Mouse (Mus musculus): ENCODE measurements at regions not wholly inside any gene's neighbourhood (a gene's known extent, or its start where the extent isn't known, plus 50 kb on each side); places are given as distances from the start of the nearest gene placed in this dataset.

- no peak overlapping the region for H3K4me3 ChIP-seq
- H3K27ac ChIP-seq: no peak overlapping the region
- H3K36me3 ChIP-seq (replicated peaks): no peaks in the 10 kb centered on the region
- H3K4me1 ChIP-seq: peaks cover 68% of the 10 kb centered on the region
- DNase-seq (ENCODE audit: extremely low spot score, low spot score): no peak
- WGBS: 58% methylated on average over 5 of the region's 5 CpGs
- no peaks in the 10 kb centered on the region for H3K27me3 ChIP-seq (ENCODE audit: poor library complexity, severe bottlenecking)
- H3K9me3 ChIP-seq: no peaks in the 10 kb centered on the region
These were observed 212.2 kb upstream of the Smim15 start for GRCm38 (mm10) chr13:107831997-107832396.

DNA sequence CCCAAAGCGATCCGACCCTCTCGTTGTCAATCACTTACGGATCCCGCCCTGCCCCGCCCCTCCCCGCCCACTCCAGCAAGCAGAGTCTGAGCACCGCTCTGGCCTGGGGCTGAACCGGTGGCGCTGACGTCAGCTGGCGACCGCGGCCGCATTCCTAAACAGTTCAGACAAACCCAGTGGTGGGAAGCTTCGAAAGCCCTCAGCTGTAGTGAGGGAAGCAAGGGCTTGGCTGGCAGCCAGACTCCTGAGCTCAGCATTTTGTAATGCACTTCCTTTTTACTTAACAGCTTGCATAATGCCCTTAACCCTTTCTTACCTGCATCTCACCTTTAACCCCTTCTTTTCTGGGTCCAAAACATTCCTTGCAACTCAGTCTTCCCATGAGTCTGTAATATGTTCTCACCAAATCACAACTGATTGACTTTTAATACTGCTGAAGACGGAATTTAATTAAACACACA lies 213.0 kb upstream of the Smim15 start:
- DNase-seq (ENCODE audit: extremely low spot score, low spot score): peak; percentile 93
- H3K27me3 ChIP-seq (ENCODE audit: poor library complexity, severe bottlenecking): no peaks in the 10 kb centered on the region
- peaks cover 66% of the 10 kb centered on the region for H3K4me1 ChIP-seq
- no peaks in the 10 kb centered on the region for H3K9me3 ChIP-seq
- no peaks in the 10 kb centered on the region for H3K36me3 ChIP-seq (replicated peaks)
- H3K4me3 ChIP-seq: peak overlapping the region; percentile 30
- peak overlapping the region; percentile 20; the same call in 1 of the 2 replicates for H3K27ac ChIP-seq
- WGBS: 2% methylated on average over 17 of the region's 17 CpGs

DNA sequence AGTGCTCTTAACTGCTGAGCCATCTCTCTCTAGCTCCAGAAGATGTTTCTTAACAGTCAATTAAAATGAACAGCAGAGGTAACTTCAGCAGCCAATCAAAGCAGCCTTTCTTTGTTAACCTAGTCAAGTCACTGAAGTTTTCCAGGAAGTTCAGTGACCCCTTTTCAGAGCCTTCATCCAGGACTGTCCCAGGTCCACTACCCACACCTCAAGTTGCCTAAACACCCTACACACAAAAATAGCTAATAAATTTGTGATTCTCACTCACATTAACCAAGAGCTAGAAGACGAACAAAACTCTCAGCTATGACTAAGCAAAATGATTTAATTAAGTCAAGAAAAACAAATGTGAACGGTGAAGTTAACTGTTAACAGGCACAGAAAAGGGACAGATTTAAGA lies 214.0 kb upstream of the Smim15 start:
- DNase-seq (ENCODE audit: extremely low spot score, low spot score): no peak
- Histone ChIP-seq H3K4me1 (peaks cover 57% of the 10 kb centered on the region), H3K27me3 (ENCODE audit: poor library complexity, severe bottlenecking) (no peaks in the 10 kb centered on the region), H3K27ac (no peak overlapping the region), H3K36me3 (replicated peaks) (no peaks in the 10 kb centered on the region), H3K9me3 (no peaks in the 10 kb centered on the region), H3K4me3 (no peak overlapping the region)
- 61% methylated on average over 2 of the region's 2 CpGs for WGBS

- DNase-seq (ENCODE audit: extremely low spot score, low spot score): no peak
- H3K27me3 ChIP-seq (ENCODE audit: poor library complexity, severe bottlenecking): no peaks in the 10 kb centered on the region
- peaks cover 57% of the 10 kb centered on the region for H3K4me1 ChIP-seq
- H3K27ac ChIP-seq: no peak overlapping the region
- no peaks in the 10 kb centered on the region for H3K36me3 ChIP-seq (replicated peaks)
- H3K9me3 ChIP-seq: no peaks in the 10 kb centered on the region
- H3K4me3 ChIP-seq: no peak overlapping the region
- WGBS: 93% methylated on average over 4 of the region's 4 CpGs
These were observed 214.4 kb upstream of the Smim15 start for GRCm38 (mm10) chr13:107829861-107830260.

DNA sequence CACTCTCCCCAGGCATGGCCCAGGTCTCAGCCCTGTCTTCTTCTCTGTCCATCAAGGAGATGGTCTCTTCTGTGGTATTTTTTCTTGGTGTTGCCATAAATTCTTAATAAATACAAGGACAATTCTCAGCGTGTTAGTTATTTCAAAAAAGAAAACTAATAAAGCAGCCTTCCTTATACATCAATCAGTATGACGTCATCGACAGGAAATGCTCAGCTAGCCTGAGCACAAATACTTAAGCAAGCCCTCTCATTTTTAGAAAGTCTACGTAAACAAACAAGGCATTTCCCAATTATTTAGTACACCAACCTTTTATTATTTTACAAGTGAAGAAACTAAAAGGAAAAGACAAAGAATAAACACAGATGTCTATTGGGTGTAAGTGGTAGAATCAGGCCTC lies 218.6 kb upstream of the Smim15 start:
- DNase-seq (ENCODE audit: extremely low spot score, low spot score): no peak
- Histone ChIP-seq H3K27me3 (ENCODE audit: poor library complexity, severe bottlenecking) (no peaks in the 10 kb centered on the region), H3K4me1 (peaks cover 50% of the 10 kb centered on the region), H3K27ac (no peak overlapping the region), H3K9me3 (no peaks in the 10 kb centered on the region), H3K4me3 (no peak overlapping the region), H3K36me3 (replicated peaks) (no peaks in the 10 kb centered on the region)
- 93% methylated on average over 4 of the region's 4 CpGs for WGBS

DNA sequence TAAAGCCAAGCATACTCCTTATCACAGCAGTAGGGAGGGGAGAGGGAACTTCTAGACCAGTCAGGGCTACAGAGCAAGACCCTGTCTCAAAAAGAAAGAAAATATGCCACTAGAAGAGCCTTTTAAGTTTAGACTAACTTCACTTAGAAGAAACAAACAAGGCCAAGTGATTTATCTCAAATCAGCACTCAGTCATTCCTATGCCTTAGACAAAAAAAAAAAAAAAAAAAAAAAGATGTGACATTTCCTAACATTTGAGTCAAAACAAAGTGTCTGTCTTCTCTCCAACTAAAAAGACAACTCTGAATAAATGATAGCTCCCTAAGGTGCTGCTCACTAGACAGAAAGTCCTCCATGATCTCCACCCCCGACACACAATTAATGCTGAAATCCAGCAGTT lies 220.9 kb upstream of the Smim15 start:
- no peak for DNase-seq (ENCODE audit: extremely low spot score, low spot score)

GRCm38 (mm10) chr13:107822198-107822597 lies 222.0 kb upstream of the Smim15 start:
- no peak overlapping the region for H3K27ac ChIP-seq
- peaks cover 48% of the 10 kb centered on the region for H3K4me1 ChIP-seq
- no peak overlapping the region for H3K4me3 ChIP-seq
- 83% methylated on average over 2 of the region's 2 CpGs for WGBS
- DNase-seq (ENCODE audit: extremely low spot score, low spot score): no peak
- H3K27me3 ChIP-seq (ENCODE audit: poor library complexity, severe bottlenecking): no peaks in the 10 kb centered on the region
- no peaks in the 10 kb centered on the region for H3K36me3 ChIP-seq (replicated peaks)
- H3K9me3 ChIP-seq: no peaks in the 10 kb centered on the region

More for the DNA sequence above, 220.9 kb upstream of the Smim15 start:
- WGBS: 87% methylated on average over 1 of the region's 1 CpGs
- Histone ChIP-seq H3K4me3 (no peak overlapping the region), H3K9me3 (no peaks in the 10 kb centered on the region), H3K27ac (no peak overlapping the region), H3K36me3 (replicated peaks) (no peaks in the 10 kb centered on the region), H3K27me3 (ENCODE audit: poor library complexity, severe bottlenecking) (no peaks in the 10 kb centered on the region), H3K4me1 (peaks cover 58% of the 10 kb centered on the region)

DNA sequence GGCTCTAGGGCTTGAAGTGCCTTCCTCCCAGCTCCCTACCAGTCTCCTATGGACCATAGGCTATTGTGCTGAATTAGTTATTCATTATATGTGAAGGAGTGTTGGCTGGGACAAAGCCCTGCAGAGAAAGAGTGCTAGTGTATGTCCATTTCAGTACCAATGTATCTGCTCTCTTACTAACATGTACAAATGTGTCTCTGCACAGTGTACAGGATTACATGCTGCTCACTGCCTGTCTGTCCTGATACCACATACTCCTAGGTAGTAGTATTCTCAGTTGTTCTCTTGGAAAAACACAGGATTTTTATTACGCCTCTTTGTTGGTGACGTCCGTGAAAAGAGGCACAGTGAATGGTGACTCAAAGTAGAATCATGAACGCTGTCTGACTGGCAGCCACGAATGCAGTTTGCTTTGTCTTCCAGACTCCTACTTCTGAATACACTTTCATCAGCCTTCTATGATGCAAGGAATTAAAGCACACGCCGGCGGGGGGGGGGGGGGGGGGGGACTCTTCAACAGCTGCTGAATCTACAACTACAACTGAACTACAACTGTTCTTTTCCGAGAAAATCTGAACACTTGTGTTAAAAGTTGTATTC lies 230.6 kb upstream of the Smim15 start:
- H3K4me1 ChIP-seq: peaks cover 47% of the 10 kb centered on the region
- no peak for DNase-seq (ENCODE audit: extremely low spot score, low spot score)
- H3K4me3 ChIP-seq: no peak overlapping the region
- no peaks in the 10 kb centered on the region for H3K27me3 ChIP-seq (ENCODE audit: poor library complexity, severe bottlenecking)
- WGBS: 62% methylated on average over 9 of the region's 9 CpGs
- H3K27ac ChIP-seq: no peak overlapping the region; the same call in 1 of the 2 replicates
- H3K9me3 ChIP-seq: no peaks in the 10 kb centered on the region
- no peaks in the 10 kb centered on the region for H3K36me3 ChIP-seq (replicated peaks)

- no peak overlapping the region for H3K27ac ChIP-seq
These were observed 232.2 kb upstream of the Smim15 start for GRCm38 (mm10) chr13:107812014-107812413.

GRCm38 (mm10) chr13:107810802-107811192 lies 233.4 kb upstream of the Smim15 start:
- no peak for DNase-seq (ENCODE audit: extremely low spot score, low spot score)
- 87% methylated on average over 9 of the region's 9 CpGs for WGBS
- Histone ChIP-seq H3K27me3 (ENCODE audit: poor library complexity, severe bottlenecking) (no peaks in the 10 kb centered on the region), H3K4me1 (peaks cover 43% of the 10 kb centered on the region), H3K4me3 (no peak overlapping the region), H3K36me3 (replicated peaks) (peaks cover 3% of the 10 kb centered on the region; the same call in 1 of the 2 replicates), H3K9me3 (no peaks in the 10 kb centered on the region), H3K27ac (no peak overlapping the region)

More at GRCm38 (mm10) chr13:107812014-107812413, 232.2 kb upstream of the Smim15 start:
- Histone ChIP-seq H3K4me1 (peaks cover 43% of the 10 kb centered on the region), H3K27me3 (ENCODE audit: poor library complexity, severe bottlenecking) (no peaks in the 10 kb centered on the region), H3K36me3 (replicated peaks) (no peaks in the 10 kb centered on the region), H3K4me3 (no peak overlapping the region), H3K9me3 (no peaks in the 10 kb centered on the region)
- 81% methylated on average over 5 of the region's 5 CpGs for WGBS
- DNase-seq (ENCODE audit: extremely low spot score, low spot score): no peak

DNA sequence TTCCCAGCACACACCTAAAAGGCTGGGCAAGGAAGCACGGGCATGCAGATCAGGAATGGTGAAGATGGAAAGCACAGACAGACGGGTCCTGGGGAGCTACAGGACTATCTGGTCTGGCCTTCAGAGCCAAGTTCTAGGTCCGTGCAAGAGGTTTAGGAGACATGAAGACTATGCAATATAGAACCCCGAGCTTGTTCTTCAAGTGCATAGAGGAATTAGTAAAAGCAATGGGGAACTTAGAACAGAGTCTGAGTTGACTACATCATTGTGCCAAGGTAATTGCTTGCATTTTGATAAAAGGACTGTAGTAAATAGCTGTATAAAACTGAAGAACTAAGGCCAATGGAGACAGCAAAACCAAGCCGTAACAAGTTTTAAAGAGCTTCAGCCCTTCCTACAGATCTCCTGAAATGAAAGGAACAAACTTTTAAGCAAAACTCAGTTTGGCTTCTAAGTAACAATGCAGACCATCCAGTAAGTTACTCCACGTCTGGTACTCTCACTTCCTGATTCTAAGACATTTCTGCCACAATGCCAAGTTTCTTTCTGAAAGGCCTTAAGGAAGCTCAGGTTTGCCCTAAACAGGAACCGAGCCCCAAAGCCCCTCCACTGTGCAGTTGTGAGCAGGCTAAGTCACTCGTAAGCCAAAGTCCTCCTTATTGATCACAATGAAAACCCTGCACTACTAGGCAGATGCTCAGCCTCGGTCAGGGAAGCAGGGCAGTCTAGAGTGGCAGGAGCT lies 234.0 kb upstream of the Smim15 start:
- H3K27ac ChIP-seq: no peak overlapping the region
- peaks cover 43% of the 10 kb centered on the region for H3K4me1 ChIP-seq
- DNase-seq (ENCODE audit: extremely low spot score, low spot score): no peak
- peaks cover 3% of the 10 kb centered on the region; the same call in 1 of the 2 replicates for H3K36me3 ChIP-seq (replicated peaks)
- no peaks in the 10 kb centered on the region for H3K27me3 ChIP-seq (ENCODE audit: poor library complexity, severe bottlenecking)
- no peak overlapping the region for H3K4me3 ChIP-seq
- no peaks in the 10 kb centered on the region for H3K9me3 ChIP-seq
- WGBS: 82% methylated on average over 9 of the region's 9 CpGs

- DNase-seq (ENCODE audit: extremely low spot score, low spot score): no peak
- 94% methylated on average over 2 of the region's 2 CpGs for WGBS
- Histone ChIP-seq H3K9me3 (no peaks in the 10 kb centered on the region; the same call in 1 of the 2 replicates), H3K27ac (no peak overlapping the region), H3K4me1 (peaks cover 34% of the 10 kb centered on the region), H3K4me3 (no peak overlapping the region), H3K36me3 (replicated peaks) (peaks cover 12% of the 10 kb centered on the region), H3K27me3 (ENCODE audit: poor library complexity, severe bottlenecking) (no peaks in the 10 kb centered on the region)
These were observed 235.3 kb upstream of the Smim15 start for GRCm38 (mm10) chr13:107808961-107809360.

DNA sequence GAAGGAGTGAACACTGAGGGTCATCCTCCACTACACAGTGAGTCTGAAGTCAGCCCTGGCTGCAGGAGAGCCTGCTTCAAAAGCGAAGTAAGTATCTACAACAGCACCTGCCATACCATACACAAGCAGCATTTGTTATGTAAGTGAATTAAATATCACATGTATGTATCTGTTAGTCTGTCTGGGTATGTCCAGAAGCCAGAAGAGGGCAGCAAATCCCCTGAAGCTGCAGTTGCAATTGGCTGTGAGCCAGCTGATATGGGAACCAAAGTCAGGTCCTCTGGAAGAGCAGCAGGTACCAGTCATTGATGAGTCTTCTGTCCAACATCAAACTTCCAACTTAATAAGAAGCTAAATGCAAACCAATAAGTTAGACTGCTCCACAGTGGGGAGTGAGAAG lies 239.8 kb upstream of the Smim15 start:
- H3K9me3 ChIP-seq: no peaks in the 10 kb centered on the region; the same call in 1 of the 2 replicates
- no peak overlapping the region for H3K4me3 ChIP-seq
- peaks cover 5% of the 10 kb centered on the region; the same call in 1 of the 2 replicates for H3K27me3 ChIP-seq (ENCODE audit: poor library complexity, severe bottlenecking)
- 95% methylated on average over 1 of the region's 1 CpGs for WGBS
- H3K4me1 ChIP-seq: peaks cover 32% of the 10 kb centered on the region
- no peak for DNase-seq (ENCODE audit: extremely low spot score, low spot score)
- peaks cover 12% of the 10 kb centered on the region for H3K36me3 ChIP-seq (replicated peaks)
- H3K27ac ChIP-seq: no peak overlapping the region

Data from forebrain, embryonic 10.5 days (tissue).